Mouse (Mus musculus): ENCODE data around the gene Pym1. TPM values are rescaled to one million over a fixed set of nuclear protein-coding genes. Genes with fewer than 3 reads are reported as not detected.

The Pym1 gene
- polyA plus RNA-seq (2014; fragmentation: Nextera tagmentation; extraction: Ambion mirVana): 27.1 and 34.7 TPM in 2 replicates

DNA sequence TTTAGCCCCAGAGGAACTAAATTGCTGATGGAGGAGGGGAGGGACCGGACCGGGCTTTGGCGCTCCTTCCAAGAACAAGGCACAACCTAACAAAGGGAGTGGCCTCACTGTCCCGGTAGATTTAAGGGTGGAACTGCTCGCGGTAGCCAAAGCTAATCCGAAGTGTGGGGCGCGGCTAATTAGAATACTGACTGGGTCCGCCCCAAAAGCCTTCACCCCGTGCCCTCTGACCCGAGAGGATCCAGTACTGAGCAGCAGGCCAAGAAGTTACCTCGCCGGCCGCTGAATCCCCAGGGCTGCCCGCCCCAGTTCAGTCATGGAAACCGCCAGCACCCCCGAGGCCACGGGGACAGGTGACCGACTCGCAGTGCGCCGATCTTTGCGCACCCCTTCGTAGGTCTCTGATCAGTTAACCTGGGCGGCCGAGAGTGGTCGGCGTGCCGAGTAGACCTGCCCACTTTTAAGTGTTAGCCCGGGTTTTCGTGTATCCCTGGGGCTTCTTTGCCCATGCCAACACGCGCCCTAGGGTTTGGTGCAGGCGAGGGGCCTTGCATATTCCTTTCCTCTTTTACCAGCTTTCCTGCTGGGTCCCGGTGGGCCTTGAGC is at the start of gene Pym1:
Pym1 (plus strand) TSS at position 244 of the 606 bp plus-strand sequence.
- Histone ChIP-seq H3K4me1 (ENCODE audit: control insufficient read depth, insufficient read depth, low read length) (peaks cover 21% of the 10 kb centered on the region; the same call in 1 of the 2 replicates), H3K36me3 (ENCODE audit: control insufficient read depth, insufficient read depth, low read length) (peaks cover 6% of the 10 kb centered on the region; the same call in 1 of the 2 replicates), H3K27ac (replicated peaks; ENCODE audit: low read depth, low read length) (peak within 1 kb of the TSS; percentile 96), H3K27me3 (replicated peaks; ENCODE audit: control insufficient read depth, insufficient read depth, low read length) (no peaks in the 10 kb centered on the region), H3K4me3 (ENCODE audit: low read depth, low read length) (peak within 1 kb of the TSS; percentile 58), H3K9me3 (ENCODE audit: control insufficient read depth, low read length) (no peaks in the 10 kb centered on the region), H3K9ac (ENCODE audit: low read depth, low read length) (peak within 1 kb of the TSS; percentile 88), H3K4me2 (ENCODE audit: low read depth, low read length) (peak within 1 kb of the TSS; percentile 90)
- peak; percentile 92 for DNase-seq (ENCODE audit: low spot score)
- 2% methylated on average over 23 of the region's 36 CpGs for WGBS
- peak; percentile 73 for ATAC-seq (ENCODE audit: low read depth)

GRCm38 (mm10) chr10:128699006-128699405 is 48.7 kb upstream of the Pym1 start:
- H3K36me3 ChIP-seq (ENCODE audit: control insufficient read depth, insufficient read depth, low read length): peaks cover 50% of the 10 kb centered on the region
- H3K4me2 ChIP-seq (ENCODE audit: low read depth, low read length): no peak overlapping the region
- no peak for ATAC-seq (ENCODE audit: low read depth)
- peaks cover 5% of the 10 kb centered on the region; the same call in 1 of the 2 replicates for H3K4me1 ChIP-seq (ENCODE audit: control insufficient read depth, insufficient read depth, low read length)
- no peak overlapping the region for H3K9ac ChIP-seq (ENCODE audit: low read depth, low read length)
- 82% methylated on average over 5 of the region's 5 CpGs for WGBS
- H3K27ac ChIP-seq (replicated peaks; ENCODE audit: low read depth, low read length): no peak overlapping the region
- no peak overlapping the region for H3K4me3 ChIP-seq (ENCODE audit: low read depth, low read length)
- no peaks in the 10 kb centered on the region for H3K9me3 ChIP-seq (ENCODE audit: control insufficient read depth, low read length)
- H3K27me3 ChIP-seq (replicated peaks; ENCODE audit: control insufficient read depth, insufficient read depth, low read length): no peaks in the 10 kb centered on the region
- DNase-seq (ENCODE audit: low spot score): no peak

- 74% methylated on average over 10 of the region's 11 CpGs for WGBS
- no peak overlapping the region for H3K4me2 ChIP-seq (ENCODE audit: low read depth, low read length)
- H3K4me1 ChIP-seq (ENCODE audit: control insufficient read depth, insufficient read depth, low read length): peaks cover 6% of the 10 kb centered on the region; the same call in 1 of the 2 replicates
- H3K27ac ChIP-seq (replicated peaks; ENCODE audit: low read depth, low read length): no peak overlapping the region
- no peak overlapping the region for H3K9ac ChIP-seq (ENCODE audit: low read depth, low read length)
- no peaks in the 10 kb centered on the region for H3K27me3 ChIP-seq (replicated peaks; ENCODE audit: control insufficient read depth, insufficient read depth, low read length)
- no peak for ATAC-seq (ENCODE audit: low read depth)
- peaks cover 50% of the 10 kb centered on the region for H3K36me3 ChIP-seq (ENCODE audit: control insufficient read depth, insufficient read depth, low read length)
- no peak overlapping the region for H3K4me3 ChIP-seq (ENCODE audit: low read depth, low read length)
- H3K9me3 ChIP-seq (ENCODE audit: control insufficient read depth, low read length): no peaks in the 10 kb centered on the region
- no peak for DNase-seq (ENCODE audit: low spot score)
Observed at GRCm38 (mm10) chr10:128699611-128700010, 48.1 kb upstream of the Pym1 start.

DNA sequence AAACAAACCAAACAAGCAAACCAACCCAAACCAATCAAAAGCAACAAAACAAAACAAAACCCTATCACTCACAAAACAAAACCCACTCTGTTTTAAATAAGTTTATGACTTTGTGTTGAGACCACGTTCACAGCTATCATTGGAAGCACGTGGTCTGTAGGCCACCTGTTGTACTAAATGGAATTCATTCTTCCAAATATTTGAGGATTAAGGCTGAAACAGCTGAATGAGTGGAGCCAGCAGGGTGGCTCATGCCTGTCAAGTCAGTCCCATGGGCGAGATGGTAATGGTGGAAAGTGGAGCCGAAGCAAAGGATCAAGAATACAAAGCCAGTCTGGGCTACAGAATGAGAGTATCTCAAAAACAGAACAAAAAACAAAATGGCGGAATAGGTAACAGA is 47.0 kb upstream of the Pym1 start:
- Histone ChIP-seq H3K4me3 (ENCODE audit: low read depth, low read length) (no peak overlapping the region), H3K4me1 (ENCODE audit: control insufficient read depth, insufficient read depth, low read length) (peaks cover 9% of the 10 kb centered on the region; the same call in 1 of the 2 replicates), H3K9me3 (ENCODE audit: control insufficient read depth, low read length) (no peaks in the 10 kb centered on the region), H3K36me3 (ENCODE audit: control insufficient read depth, insufficient read depth, low read length) (peaks cover 50% of the 10 kb centered on the region), H3K27ac (replicated peaks; ENCODE audit: low read depth, low read length) (no peak overlapping the region), H3K9ac (ENCODE audit: low read depth, low read length) (no peak overlapping the region), H3K4me2 (ENCODE audit: low read depth, low read length) (no peak overlapping the region), H3K27me3 (replicated peaks; ENCODE audit: control insufficient read depth, insufficient read depth, low read length) (no peaks in the 10 kb centered on the region)
- DNase-seq (ENCODE audit: low spot score) (peak; percentile 66), ATAC-seq (ENCODE audit: low read depth) (no peak)
- 85% methylated on average over 5 of the region's 5 CpGs for WGBS

DNA sequence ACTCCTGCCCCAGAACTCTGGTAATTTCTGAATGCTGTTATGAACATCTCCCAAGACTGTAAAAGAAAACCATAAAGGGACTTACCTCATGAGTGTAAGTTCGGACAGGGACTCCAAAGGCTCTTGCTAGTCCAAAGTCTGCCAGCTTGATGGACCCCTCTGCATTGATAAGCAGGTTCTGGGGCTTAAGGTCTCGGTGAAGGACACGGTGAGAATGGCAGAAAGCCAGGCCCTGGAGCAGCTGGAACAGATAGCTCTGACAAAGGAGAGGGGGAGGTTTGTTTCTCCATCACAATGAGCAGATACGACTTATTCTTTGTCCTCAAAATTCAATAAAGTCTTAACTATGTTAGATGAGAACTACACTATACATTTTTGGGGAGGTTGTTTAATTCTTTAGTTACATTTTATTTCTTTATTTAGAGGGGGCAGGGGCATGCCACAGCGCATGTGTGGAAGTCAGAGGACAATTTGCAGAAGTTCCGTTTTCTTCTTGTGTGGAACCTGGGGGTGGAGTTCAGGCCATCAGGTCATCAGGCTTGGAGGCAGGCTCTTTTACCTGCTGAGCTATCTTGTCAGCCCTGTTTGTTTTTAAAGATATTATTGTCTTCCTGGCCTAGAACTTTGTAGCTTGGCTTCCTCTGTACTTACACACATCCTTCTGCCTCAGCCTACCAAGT is 45.2 kb upstream of the Pym1 start:
- Histone ChIP-seq H3K27me3 (replicated peaks; ENCODE audit: control insufficient read depth, insufficient read depth, low read length) (no peaks in the 10 kb centered on the region), H3K36me3 (ENCODE audit: control insufficient read depth, insufficient read depth, low read length) (peaks cover 50% of the 10 kb centered on the region), H3K4me1 (ENCODE audit: control insufficient read depth, insufficient read depth, low read length) (peaks cover 9% of the 10 kb centered on the region; the same call in 1 of the 2 replicates), H3K4me2 (ENCODE audit: low read depth, low read length) (no peak overlapping the region; the same call in 1 of the 2 replicates), H3K9ac (ENCODE audit: low read depth, low read length) (peak overlapping the region; percentile 30; the same call in 1 of the 2 replicates), H3K4me3 (ENCODE audit: low read depth, low read length) (no peak overlapping the region), H3K27ac (replicated peaks; ENCODE audit: low read depth, low read length) (no peak overlapping the region), H3K9me3 (ENCODE audit: control insufficient read depth, low read length) (no peaks in the 10 kb centered on the region)
- ATAC-seq (ENCODE audit: low read depth) (no peak), DNase-seq (ENCODE audit: low spot score) (no peak)
- WGBS: 76% methylated on average over 6 of the region's 6 CpGs

DNA sequence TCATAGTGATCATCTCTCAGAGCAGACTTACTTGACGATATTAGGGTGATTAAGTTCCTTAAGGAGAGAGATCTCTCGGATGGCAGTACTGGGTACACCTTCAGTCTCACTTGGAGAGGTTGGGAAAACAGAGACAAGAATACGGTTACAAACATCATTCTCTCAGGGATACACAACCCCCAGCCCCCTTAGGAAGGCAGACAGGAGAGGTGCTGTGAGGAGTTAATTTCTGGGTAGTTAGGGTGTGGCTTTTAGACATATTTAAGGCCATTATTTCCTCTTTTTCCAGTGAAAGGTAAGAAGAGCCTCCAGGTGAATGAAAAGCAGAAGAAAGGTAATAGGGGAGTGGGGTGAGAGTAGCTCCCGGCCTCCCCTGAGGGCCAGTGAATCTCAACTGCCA is 43.8 kb upstream of the Pym1 start, which contains the start of gene Pmel:
Pmel (plus strand) TSS at position 301 of the 400 bp plus-strand sequence.
- ATAC-seq (ENCODE audit: low read depth): no peak
- H3K36me3 ChIP-seq (ENCODE audit: control insufficient read depth, insufficient read depth, low read length): peaks cover 43% of the 10 kb centered on the region
- 9% methylated on average over 4 of the region's 4 CpGs for WGBS
- H3K9ac ChIP-seq (ENCODE audit: low read depth, low read length): peak within 1 kb of the TSS; percentile 76
- H3K9me3 ChIP-seq (ENCODE audit: control insufficient read depth, low read length): no peaks in the 10 kb centered on the region
- H3K27ac ChIP-seq (replicated peaks; ENCODE audit: low read depth, low read length): peak within 1 kb of the TSS; percentile 95
- no peak for DNase-seq (ENCODE audit: low spot score)
- H3K4me1 ChIP-seq (ENCODE audit: control insufficient read depth, insufficient read depth, low read length): peaks cover 9% of the 10 kb centered on the region; the same call in 1 of the 2 replicates
- peak within 1 kb of the TSS; percentile 65 for H3K4me3 ChIP-seq (ENCODE audit: low read depth, low read length)
- H3K27me3 ChIP-seq (replicated peaks; ENCODE audit: control insufficient read depth, insufficient read depth, low read length): no peaks in the 10 kb centered on the region
- peak within 1 kb of the TSS; percentile 76 for H3K4me2 ChIP-seq (ENCODE audit: low read depth, low read length)

DNA sequence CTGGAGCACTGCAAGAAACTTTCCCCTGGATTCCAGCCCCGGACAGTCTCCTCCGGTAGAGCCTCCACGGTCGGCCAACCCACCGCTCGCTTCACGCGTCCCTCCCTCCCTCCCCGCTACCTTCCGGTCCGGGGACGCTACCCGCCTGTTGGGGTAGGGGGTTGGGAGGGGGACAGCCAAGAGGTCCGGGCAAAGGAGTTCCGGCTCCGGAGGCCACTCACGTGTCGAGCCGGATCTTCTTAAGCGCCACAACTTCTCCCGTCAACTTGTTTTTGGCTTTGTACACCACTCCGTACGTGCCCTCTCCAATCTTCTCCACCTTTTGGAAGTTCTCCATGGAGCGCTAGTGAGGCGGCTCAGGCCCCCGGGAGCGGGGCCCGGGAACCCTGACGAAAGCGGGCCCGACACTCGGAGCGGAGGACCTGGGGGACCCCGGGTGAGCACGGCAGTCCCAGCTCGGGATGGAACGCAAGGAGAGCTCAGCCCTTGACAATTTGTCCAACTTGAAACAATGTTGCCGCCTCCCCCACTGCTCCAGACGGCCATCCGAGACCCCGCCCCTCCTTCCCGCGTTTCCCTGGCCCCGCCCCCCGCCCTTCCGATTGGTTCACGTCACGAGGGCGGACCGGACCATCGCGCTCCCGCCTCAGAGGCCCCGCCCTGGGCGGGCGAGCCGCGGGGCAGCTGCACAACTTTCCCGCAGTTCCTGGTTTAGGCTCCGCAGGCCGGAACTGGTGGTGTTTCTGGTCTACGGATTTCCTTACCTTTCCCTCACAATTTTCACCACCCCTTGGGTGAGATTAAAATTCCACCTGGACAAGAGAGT is 43.0 kb upstream of the Pym1 start, which contains the start of gene Cdk2:
Cdk2 (minus strand) TSS at position 541 of the 826 bp plus-strand sequence.
- ATAC-seq (ENCODE audit: low read depth) (peak; percentile 91), DNase-seq (ENCODE audit: low spot score) (peak; percentile 96)
- Histone ChIP-seq H3K36me3 (ENCODE audit: control insufficient read depth, insufficient read depth, low read length) (peaks cover 35% of the 10 kb centered on the region), H3K9ac (ENCODE audit: low read depth, low read length) (peak within 1 kb of the TSS; percentile 76), H3K9me3 (ENCODE audit: control insufficient read depth, low read length) (no peaks in the 10 kb centered on the region), H3K4me3 (ENCODE audit: low read depth, low read length) (peak within 1 kb of the TSS; percentile 65), H3K4me1 (ENCODE audit: control insufficient read depth, insufficient read depth, low read length) (peaks cover 9% of the 10 kb centered on the region; the same call in 1 of the 2 replicates), H3K27me3 (replicated peaks; ENCODE audit: control insufficient read depth, insufficient read depth, low read length) (no peaks in the 10 kb centered on the region), H3K4me2 (ENCODE audit: low read depth, low read length) (peak within 1 kb of the TSS; percentile 76), H3K27ac (replicated peaks; ENCODE audit: low read depth, low read length) (peak within 1 kb of the TSS; percentile 95)
- WGBS: under 1% methylated on average over 53 of the region's 62 CpGs

- H3K4me1 ChIP-seq (ENCODE audit: control insufficient read depth, insufficient read depth, low read length): peaks cover 9% of the 10 kb centered on the region; the same call in 1 of the 2 replicates
- no peaks in the 10 kb centered on the region for H3K27me3 ChIP-seq (replicated peaks; ENCODE audit: control insufficient read depth, insufficient read depth, low read length)
- WGBS: 5% methylated on average over 11 of the region's 11 CpGs
- ATAC-seq (ENCODE audit: low read depth) (peak; percentile 15), DNase-seq (ENCODE audit: low spot score) (peak; percentile 22)
- H3K4me2 ChIP-seq (ENCODE audit: low read depth, low read length): peak overlapping the region; percentile 76
- peaks cover 29% of the 10 kb centered on the region for H3K36me3 ChIP-seq (ENCODE audit: control insufficient read depth, insufficient read depth, low read length)
- H3K4me3 ChIP-seq (ENCODE audit: low read depth, low read length): peak overlapping the region; percentile 65
- peak overlapping the region; percentile 95 for H3K27ac ChIP-seq (replicated peaks; ENCODE audit: low read depth, low read length)
- H3K9ac ChIP-seq (ENCODE audit: low read depth, low read length): peak overlapping the region; percentile 76
- H3K9me3 ChIP-seq (ENCODE audit: control insufficient read depth, low read length): no peaks in the 10 kb centered on the region
Observed at GRCm38 (mm10) chr10:128705317-128705693, 42.4 kb upstream of the Pym1 start.

Data from embryonic facial prominence, embryonic 14.5 days (tissue).